Mouse (Mus musculus) spleen, embryonic (tissue): Measurements from ENCODE around the gene Klhl20.

Source experiments
- CTCF ChIA-PET: fragments of 350-600 bp; sonication (Branson Sonifier 250); formaldehyde crosslinking; loops from one replicate; lab custom pipeline; 2022; lab: Charles Lee

Gene Klhl20

DNA sequence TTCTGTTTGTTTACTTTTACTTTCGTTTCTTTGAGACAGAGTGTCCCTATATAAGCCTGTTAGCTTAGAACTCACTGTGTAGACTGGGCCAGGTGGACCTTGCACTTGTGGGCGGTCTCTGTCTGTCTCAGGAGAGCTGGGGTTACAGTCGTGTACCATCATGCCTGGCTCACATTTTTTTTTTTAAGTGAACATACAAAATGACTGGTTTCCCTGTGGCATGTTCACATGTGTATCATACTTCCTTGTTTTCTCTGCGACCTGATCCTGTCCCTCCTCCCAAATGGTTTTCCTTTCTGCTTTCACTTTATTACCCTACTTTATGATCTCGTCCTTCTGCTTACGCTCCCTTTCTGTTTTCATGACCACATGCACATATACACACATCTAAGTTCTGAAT lies 55.1 kb downstream of the Klhl20 start:
- CTCF ChIA-PET, result no interaction called here

DNA sequence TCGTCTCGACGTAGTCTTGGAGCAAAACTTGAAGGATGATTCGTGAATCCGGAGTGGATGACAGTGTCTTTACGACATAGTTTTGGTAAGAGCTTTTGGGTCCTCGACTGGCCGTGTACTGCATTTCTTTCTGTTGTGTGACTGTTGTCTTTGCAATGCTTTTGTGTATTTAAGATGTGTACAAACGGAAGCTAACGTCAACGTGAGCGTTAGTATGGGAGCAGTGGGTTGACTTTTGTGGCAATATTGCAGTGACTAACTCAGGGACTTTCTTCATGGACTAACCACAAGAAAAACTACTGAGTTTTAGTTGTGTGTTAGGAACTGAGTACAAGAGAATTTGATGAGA lies 60.1 kb downstream of the Klhl20 start:
- CTCF ChIA-PET, result no interaction called here

DNA sequence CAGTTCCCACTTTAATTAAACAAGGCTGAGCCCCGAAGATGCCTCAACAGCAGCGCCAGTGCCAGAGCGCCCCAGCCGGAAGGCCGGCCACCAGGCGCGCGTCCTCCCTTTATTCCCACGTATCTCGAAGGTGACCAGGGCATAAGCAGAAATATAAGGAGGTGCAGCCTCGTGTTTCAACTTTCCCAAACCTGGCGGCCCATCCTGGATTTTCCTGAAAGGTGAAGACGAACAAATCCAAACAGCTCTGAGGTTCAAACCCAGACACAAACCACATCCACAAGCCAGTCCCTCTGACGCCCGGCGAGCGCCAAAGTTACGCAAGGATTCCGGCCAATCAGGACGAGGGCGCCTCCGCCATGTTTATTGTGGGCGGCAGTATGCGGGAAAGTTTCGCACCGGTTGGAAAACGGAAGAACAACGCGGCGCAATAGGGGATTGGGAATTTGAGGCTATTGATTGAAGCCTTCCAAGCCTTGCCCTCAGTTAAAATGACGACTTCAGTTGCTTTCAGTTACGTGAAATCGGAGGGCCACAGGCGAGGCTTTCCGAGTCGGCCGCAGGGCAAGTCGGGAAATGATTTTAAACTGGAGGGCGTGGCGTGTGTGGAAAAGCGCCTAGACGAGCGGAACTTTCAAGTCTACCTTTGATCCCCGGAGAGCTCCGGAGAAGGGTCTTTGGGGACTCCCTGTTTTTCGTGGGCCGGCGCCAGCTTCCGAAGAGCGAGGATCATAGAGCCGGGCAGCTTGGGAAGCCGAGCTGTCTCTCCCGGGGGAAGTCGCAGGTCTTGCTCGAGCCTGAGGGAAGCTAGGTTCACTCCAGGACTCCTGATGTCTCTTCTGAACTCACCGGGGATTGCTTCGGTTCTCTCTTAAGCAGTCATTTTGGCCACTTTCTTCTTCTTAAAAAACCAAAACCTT lies 60.7 kb downstream of the Klhl20 start, which contains the start of the genes Dars2 and Cenpl:
TSS of gene Dars2 (minus strand) at position 307 of the 920 bp plus-strand sequence.
TSS of gene Cenpl (plus strand) at position 362 of the 920 bp plus-strand sequence.
- CTCF ChIA-PET, result no interaction called here

DNA sequence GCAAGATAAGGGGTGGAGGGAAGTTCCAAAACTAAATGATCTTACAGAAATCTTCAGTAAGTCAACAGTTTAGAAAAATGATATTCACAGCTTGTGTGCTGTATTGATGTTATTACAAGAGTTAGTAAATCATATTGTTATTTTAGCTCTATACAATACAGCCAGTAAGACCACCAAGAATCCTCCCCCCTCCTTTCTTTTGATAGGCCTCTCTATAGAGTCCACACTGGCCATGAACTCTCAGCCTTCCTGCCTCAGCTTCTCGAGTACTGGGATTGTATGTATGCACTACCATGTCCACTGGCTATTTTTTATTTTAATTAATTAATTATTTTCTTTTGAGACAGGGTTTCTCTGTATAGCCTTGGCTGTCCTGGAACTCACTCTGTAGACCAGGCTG lies 68.0 kb downstream of the Klhl20 start:
- CTCF ChIA-PET, result no interaction called here

DNA sequence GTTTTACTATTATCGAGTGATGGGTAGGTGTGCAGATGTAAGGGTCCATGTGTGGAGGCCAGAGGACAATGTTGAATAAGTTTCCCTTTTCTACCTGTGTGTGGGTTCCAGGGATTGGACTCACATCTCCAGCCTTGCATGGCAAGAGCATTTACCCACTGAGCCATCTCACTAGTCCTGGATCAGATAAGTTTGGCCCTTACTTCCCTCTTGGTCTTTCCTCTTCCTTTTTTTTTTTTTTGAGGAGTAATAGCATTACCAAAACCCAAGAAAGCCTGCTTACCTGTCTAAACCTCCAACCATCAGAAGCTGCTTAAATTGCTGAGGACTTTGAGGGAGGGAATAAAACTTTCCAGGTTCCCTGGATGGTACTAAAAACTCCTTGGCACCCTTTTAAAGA lies 74.1 kb downstream of the Klhl20 start:
- CTCF ChIA-PET, result interaction anchor here (0.6 kb wide), 1 partner anchor 1014 kb away, joined by 8 read pairs; no protein-coding TSS in a partner anchor

DNA sequence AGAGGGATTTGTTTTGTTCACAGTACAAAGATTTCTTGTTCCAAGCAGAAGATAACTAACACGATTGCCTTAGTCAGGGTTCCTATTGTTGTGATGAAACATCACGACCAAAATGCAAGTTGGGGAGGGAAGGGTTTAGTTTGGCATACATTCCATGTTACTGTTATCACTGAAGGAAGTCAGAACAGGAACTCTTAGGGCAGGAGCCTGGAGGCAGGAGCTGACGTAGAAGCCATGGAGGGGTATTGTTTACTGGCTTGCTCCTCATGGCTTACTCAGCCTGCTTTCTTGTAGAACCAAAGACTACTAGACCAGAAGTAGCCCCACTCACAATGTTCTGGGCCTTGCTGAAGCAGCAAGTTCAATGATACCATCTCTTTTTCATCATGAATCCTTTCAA lies 84.3 kb downstream of the Klhl20 start:
- CTCF ChIA-PET, result no interaction called here

DNA sequence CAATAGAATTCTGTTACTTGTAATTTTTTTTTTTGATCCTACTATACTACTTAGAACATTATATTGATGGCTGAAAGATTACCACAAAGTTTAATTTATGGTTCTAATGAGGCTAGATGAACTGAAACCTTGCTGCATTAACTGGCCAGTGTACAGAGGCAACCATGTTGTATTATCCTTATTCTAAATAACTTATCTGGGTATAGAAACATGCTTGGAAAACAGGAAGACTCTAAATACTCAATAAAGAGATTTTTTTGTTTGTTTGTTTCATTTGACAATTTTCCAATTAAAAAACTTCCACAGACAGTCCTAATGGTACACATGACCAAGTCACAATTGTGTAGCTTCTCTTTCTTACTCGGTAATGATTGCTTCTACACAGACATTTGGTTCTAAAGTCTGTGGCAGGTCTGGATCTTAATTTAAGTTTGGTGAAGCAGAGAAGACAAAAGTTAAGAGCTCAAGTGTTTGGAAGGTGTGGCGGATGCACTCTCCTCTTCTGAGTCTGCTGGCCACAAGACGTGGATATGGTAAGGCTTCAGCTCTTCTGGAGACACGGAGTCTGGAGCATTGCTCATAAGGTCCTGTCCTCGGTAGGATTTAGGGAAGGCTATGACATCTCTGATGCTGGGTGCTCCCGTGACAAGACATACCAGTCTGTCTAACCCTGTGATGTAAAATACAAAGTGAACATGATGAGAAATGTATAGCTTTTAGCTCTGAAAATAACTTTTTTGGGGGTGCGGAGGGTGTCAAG lies 89.9 kb downstream of the Klhl20 start:
- CTCF ChIA-PET, result interaction anchor here (0.7 kb wide), 2 partner anchors 9 to 10 kb away, joined by 3 to 5 read pairs; no protein-coding TSS in a partner anchor

DNA sequence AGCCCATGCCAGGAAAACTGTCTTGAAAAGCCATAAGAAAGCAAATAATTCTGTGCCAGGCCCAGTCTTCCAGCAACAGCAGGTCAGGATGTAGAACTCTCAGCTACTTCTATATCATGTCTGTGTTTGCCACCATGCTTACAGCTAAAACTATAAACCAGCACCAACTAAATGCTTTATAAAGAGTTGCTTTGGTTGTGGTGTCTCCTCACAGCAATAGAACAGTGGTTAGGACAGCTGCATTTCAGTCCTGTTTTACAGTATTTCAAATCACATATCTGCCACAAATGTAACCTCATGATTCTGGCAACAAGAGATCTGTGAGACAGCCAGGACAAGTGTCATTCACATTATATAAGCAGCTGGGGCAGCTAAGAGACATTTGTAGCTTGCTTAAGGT lies 90.5 kb downstream of the Klhl20 start:
- CTCF ChIA-PET, result interaction anchor here (0.7 kb wide), 1 partner anchor 9 kb away, joined by 3 read pairs; no protein-coding TSS in a partner anchor

DNA sequence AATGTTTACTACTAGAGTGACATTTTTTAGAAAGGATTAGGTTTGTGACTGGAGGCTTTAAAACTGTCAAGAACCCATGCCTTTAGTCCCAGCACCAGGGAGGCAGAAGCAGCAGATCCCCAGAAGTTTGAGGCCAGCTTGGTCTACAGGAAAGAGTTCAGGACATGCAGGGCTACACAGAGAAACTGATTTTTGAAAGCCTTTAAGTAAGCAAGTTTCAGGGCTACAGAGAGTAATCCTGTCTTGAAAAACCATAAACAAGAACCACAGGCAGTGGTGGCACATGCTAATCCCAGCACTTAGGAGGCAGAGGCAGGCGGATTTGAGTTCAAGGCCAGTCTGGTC lies 90.9 kb downstream of the Klhl20 start:
- CTCF ChIA-PET, result interaction anchor here (0.7 kb wide), 1 partner anchor 9 kb away, joined by 3 read pairs; no protein-coding TSS in a partner anchor

DNA sequence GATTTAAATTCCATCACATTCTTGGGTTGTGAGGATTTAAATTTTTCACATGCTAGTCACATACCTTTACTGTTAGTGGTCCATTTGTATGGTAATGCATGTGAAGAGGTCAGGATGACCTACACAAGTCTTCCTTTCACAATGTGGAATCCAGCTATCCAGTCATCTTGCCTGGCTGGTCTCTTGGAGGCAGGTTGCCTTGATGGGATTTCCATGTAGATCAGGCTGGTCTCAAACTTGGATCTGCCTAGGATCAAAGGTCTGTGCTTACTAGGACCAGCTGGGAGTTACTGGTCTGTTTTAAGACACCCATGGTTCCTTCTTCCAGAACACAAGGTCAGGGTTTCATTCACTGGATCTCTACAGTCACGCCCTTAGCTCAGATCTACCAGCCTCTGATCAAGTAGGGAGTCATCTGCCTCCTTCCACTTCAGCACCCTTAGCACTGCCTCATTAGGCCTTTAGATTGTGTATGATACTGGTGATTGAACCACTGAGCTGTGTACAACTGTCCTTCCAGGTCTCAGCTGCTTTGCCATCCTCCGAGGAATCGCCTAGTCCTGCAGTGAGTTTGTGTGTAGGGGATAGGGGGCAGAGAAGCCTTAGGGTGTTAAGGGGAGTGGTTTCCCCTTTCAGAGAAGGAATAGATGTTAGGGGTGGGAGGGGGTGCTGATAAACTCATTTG lies 91.4 kb downstream of the Klhl20 start:
- CTCF ChIA-PET, result no interaction called here

DNA sequence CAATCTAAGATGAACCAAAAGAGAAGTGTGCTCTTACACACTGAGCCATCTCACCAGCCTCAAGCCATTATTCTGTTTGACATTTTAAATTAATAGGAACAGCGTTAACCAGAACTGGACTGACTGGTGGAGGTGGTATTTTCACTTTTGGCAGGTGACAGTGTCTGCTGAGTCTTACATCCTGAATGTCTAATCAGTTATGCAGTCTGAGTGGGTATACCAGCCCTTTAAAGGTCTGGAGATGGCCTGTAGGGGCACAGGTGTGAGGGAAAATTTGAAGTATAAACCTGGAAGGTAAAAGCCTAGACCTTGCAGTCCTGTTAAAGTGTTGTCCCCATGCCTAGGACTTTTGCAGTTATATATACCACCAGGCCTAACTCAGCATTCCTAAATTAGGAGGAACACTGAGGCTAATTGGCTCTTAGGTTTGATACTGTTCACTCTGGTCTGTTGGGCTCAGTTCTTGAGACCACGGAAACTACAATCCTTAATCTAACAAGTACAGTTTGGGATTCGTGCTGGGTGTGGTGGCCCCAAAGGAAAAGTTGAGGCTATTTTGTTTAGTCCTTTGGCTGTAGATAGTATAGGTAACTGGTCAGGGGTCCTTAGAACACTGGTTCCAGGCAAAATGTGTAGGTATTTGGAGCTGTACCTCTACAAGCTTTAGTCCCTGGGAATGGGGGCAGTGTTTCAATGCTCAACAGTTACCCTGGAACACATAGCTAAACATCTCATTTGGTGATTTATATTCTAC lies 92.2 kb downstream of the Klhl20 start:
- CTCF ChIA-PET, result no interaction called here
